Mouse (Mus musculus) ovary, postnatal 10 days (tissue): Measurements from ENCODE around the gene Ddias.

ENCODE experiments used
- DNase-seq: peaks from one replicate; pipeline ENCODE4 v3.0.0; 2022; ENCODE audit warnings: low spot score

The Ddias gene

DNA sequence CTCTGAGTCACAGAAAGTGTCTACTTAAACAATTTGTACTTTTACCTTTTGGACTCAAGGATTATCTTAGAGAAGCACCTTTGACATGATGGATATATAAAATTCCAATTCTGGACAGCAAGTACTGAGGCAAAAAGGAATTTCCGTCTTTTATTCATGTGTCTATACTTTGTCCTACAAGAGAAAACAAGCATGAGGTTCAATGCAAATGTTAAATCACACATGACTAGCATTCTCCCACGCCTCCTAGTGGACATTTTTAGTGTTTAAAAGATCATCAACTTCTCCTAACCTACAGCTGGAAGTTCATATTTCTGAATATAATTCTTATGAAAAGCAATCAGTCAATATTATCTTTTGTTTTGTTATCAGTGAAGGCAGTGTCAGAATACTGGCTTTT is 7.5 kb downstream of the Ddias start:
- no peak for DNase-seq

DNA sequence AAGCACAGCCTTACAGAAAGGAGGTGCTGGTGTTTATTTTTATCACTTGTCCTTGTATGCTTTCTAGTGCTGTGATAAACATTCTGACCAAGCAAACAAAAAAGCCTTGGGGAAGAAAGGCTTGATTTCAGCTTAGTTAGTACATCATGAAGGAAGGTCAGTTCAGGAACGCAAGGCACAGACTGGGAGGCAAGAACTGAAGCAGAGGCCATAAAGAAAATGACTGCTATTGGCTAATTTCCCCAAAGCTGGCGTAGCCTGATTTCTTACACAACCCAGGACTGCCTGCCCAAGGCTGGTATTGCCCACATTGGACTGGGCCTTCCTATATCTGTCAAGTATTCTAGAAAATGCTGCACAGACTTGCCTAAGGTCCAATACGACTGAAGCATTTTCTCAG is 25.8 kb downstream of the Ddias start:
- DNase-seq: no peak

DNA sequence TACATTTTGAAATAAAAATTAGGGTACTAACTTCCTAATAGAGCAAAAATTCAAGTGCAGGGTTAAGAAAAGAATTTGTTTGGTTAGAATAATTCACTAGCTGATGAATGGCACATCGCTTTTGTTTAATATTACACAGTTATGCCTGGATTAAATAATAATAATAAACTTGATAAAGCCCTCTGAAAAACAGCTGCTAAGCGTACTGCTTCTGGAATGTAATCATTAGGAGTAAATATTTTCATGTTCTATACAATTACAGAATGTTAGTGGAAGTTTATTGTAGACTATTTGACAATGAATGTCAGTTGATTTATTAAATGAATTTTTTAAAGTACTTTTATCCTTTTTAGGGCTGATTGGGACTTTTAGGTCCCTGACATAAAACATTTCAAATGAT is 31.8 kb downstream of the Ddias start:
- DNase-seq: no peak

DNA sequence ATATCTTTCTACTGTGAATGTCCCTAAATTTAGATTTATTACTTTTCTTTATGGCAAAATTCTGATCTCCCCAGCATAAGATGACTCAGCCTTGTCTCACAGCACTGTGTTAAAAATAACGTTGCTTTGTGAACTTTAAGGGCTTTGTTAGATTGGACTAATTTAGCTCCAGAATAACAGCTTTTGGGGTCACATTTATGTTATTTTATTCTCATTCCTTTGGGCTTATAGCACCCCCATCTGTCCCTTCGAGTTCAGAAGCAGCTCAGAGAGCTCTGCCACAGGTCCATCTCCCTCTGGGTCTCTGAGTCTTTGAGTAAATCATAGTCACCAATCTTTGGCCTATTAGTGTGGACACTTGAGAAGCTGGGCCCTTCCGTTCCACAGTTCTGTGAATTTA is 36.1 kb downstream of the Ddias start:
- no peak for DNase-seq

DNA sequence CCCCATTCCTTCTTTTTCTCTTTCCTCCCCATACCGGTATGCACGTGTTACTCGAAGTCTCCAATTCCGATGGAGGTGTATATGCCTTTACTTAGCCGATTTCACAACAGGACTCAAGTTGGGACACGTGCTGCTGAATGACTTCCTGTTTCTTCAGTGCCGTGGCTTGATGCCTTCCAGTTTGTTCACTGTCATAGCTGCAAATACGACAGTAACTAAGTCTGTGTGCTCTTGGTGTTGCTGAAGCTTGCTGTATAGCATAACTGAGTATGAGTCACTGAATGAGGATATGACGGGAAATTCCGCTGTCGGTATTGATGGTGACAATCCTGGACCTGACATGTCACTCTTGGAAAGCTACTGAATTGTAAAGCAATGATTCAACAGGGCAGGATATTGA is 36.8 kb downstream of the Ddias start:
- no peak for DNase-seq

DNA sequence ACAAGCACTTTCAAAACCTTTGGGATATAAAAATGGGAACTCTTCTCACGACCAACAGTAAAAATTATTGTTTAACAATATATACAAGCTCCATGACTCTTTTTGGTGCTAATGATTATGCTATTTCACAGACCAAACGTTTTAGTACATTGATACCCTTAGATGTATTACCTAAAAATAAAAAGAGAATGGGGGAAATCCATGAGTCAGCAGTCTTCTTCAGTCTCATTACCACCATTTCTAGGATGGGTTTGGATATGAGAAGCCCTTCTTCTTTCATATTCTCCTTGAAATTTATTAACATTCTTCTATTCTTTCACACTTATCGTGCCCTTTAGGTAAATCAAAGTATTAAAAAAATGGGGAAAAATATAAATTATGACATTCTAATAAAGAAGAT is 37.6 kb downstream of the Ddias start:
- no peak for DNase-seq

DNA sequence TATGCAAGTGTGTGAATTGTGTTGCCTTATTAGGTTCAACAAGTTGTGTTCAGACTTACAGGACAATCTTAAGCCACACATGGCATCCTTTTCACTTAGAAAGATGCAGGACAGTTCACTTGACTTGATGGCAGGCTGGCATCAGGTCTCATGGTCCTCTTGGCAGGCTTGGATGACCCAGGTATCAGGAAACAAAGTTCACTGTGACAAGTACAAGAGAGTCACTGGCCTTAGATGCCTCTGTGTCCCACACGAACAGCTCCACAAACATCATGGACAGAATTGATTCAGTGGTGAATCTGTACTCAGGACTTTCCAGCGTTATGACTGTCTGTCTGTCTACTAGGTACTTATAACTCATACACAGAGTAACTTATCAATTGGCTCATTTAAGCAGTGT is 39.7 kb downstream of the Ddias start:
- no peak for DNase-seq

DNA sequence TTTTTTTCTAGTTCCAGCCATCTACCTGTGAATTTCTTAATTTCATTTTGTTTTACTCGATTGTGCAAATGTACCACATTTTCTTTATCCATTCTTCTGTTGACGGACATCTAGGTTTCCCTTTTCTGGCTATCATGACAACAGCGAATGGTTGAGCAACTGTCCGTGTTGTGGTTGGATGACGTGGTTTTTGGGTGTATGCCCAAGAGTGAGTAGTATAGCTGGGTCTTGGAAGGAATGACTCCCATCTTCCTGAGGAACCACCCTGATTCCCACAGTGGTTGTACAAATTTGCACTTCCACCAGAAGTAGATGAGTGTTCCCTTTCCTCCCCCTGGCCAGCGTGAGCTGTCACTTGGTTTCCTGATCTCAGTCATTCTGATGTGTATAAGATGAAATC is 41.7 kb downstream of the Ddias start:
- DNase-seq: no peak

DNA sequence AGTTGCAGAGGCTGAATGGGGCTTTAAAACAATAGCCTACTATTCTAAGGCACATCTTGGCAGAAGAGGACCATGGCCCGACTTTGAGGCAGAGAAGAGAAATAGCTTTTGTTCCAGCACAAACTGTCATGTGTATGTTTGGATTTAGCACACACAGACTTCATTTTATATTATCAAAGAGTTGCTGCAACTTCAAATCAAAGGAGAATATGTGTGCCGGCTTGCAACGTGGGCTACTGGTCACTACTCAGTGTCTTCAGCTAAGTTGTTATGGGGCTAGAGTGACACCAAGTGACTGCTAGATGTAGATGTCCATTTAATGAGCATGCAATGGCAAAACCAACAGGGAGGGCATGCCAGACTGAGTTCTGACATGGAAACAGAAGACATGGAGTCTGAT is 46.1 kb downstream of the Ddias start:
- no peak for DNase-seq

DNA sequence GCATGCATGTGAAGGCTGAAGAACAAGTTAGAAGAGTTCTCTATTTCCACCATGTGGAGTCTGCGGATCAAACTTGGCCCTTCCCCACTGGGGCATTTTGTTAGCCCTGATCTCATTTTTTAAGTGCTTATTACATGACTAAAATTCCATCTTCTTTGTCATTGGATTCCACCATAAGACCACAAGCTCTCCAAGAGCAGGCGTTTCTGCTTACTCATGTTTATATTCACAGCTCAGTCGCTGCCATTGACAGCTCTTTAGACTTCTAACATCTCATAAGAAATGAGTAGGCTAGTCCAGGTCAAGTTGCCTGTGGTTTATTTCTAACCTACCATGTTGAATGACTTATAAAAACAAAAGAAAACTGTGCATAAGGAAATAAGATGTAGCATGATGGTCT is 47.8 kb downstream of the Ddias start:
- DNase-seq: no peak

DNA sequence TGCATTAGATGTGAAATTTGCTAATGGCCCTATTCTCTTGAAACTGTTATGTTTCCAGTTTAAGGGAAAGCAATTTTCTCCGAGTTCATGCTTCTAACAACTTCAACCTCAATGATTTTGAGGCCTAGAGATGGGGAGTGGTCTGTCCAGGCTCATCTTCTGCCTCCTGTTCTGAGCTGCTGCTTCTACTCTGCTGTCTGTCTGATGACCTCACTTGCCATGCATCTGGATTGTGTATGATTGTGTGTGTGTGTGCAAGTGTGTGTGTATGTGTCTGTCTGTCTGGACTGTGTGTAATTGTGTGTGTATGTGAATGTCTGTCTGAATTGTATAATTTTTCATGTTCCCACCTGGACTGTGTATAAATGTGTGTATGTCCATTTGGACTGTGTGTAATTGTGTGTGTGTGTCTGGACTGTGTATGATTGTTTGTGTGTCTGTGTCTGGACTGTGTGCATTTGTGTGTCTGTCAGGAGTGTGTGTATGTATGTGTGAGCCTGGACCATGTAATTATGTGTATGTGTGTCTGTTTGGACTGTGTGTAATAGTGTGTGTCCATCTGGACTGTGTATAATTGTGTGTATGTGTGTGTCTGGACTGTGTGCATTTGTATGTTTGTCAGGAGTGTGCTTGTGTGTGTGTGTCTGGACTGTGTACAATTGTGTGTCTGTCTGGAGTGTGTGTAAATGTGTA is 51.5 kb downstream of the Ddias start:
- DNase-seq: no peak

DNA sequence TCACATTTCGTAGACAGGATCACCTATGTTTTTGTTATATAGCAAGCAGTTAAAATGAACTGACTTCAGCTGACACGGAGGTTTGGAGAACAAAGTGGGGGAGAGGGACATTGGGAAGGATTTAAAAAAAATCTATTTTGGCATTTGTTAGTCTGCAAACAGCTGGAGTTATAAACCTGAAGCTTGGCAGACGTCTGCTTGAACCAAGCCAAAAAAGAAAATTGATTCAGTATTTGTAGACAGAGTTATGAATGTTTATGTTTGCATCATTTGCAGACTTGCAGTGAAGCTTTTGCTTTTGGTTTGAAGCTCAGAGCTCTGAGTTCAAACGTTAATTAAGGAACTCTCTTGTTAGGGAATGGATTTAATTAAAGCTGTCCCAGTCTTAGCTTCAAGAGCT is 52.2 kb downstream of the Ddias start:
- no peak for DNase-seq

DNA sequence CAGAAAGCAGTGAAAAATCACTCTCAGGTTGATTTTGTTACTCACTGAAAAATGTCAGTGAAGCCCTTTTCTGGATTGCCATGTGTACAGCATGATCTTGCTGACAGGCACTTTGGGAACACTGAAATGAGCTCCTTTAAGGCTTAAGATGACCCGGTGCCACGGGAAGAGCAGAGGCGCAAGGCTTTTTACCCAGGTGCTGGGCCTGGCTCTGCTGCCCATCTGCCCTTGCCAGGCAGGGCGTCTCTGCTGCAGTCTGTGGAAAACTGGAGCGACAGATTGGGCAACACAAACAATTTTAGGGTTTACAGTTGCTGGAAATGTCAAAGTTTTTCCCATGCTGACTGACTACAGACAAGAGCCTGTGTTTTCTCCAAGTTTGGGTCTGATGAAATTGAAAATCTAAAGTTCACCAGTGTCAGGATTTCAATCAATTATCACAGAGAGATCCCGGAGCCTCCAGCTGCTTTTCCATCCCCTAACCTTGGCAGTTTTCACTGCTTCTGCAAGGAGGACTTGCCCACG is 53.0 kb downstream of the Ddias start:
- DNase-seq: no peak

DNA sequence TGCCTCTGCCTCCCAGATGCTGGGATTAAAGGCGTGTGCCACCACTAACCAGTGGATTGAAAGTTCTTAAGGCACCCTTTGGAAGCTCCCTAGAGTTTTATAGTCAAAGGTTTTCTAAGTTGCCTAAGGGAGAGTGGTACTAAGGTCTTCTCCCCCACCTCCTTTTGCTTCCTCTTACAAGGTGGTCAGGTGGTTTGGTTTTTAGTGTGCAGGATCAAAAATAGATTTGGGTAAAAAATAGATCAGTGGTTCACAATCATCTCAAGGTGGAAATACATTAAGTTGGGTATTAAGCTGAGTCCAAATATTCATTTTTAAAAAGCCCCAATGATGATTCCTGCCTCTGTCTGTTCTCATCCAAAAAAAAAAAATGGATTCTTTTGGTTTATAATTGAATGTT is 53.6 kb downstream of the Ddias start:
- no peak for DNase-seq

DNA sequence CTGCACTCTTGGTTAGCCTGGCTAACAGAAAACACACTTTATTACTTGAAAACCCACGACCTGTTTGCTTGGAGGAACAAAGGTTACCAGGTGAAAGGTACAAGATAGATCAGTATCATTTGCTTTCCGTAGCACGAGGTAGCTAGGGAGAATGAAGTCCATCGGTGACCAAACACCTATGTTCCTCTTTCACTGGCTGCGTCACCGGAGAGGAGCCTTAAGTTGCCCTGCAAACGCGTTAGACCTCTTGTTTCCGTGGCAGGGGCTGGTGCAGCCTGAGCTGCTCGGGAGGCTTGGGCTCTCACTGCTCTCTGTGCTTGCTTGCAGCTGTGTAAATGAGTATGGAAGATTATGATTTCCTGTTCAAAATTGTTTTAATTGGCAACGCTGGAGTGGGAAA is 54.4 kb downstream of the Ddias start:
- DNase-seq: no peak

DNA sequence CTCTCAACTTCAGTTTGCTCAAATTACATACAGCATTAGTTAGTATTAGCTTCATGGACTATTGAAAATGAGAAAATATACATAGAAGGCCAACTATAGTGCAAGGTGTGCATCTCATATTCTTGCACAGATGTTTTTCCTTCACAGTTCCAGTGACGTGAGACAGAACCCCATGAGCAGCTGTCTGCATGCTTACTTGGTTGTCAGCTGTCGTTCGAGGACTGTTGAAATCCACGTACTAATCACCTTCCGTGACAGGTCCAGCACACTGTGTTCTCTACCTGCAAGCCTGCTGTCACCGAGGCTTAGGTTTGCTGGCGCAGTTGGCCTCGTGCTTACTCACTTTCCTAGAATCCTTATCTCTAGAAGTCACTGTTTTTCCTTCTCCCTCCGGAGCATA is 56.2 kb downstream of the Ddias start:
- no peak for DNase-seq

DNA sequence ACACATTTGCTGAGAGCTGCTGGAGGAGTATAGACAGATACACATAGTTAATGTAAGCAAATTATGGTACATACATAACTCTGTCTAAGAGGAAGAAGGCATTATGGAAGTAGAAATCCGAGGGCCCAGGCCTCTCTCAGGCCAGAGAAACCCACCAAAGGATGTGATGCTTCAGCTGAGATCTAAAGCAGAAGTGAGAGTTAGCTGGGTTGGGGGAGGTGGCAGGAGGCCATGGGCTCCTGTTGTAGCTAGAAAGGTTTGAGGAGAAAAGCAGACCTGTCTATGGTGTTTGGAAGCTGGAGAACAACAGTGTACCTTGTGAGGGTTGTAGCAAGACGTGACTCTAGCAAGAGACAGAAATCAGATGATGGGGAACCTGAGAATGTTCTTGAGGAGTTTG is 56.8 kb downstream of the Ddias start:
- no peak for DNase-seq

DNA sequence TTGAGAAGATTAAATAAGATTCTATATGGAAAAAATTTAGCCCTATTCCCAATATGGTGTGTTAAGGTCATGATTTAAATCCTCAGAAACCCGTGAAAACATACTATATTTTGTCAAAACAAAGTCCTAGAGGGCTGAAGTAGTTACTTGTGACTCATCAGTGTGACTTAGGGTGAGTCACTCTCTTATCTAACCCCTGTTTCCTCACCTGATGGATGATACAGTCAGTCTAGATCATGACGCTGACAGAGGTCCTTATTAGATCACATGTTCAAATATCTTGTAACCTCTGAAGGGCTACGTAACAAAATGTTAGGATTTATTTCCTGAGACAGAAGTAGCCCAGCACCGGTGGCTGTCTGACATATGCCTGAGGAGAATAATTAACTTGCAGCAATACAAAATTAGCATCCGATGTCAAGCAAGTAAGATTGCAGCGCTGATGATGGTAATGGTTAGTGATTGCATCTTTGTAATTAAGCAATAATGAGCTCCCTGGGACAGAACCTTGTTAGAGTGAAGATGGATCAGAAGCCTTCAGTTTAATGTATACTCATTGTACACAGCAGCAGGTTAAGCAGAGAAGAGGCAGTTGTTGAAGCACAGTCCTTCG is 62.3 kb downstream of the Ddias start:
- no peak for DNase-seq
